Mouse (Mus musculus): ENCODE data around the gene D5Ertd579e.

D5Ertd579e gene

GRCm38 (mm10) chr5:36695461-36696231 lies at the start of gene D5Ertd579e:
Gene D5Ertd579e (minus strand): TSS chr5:36696024.
- DNase-seq, result peak; percentile 92 to 96

DNA sequence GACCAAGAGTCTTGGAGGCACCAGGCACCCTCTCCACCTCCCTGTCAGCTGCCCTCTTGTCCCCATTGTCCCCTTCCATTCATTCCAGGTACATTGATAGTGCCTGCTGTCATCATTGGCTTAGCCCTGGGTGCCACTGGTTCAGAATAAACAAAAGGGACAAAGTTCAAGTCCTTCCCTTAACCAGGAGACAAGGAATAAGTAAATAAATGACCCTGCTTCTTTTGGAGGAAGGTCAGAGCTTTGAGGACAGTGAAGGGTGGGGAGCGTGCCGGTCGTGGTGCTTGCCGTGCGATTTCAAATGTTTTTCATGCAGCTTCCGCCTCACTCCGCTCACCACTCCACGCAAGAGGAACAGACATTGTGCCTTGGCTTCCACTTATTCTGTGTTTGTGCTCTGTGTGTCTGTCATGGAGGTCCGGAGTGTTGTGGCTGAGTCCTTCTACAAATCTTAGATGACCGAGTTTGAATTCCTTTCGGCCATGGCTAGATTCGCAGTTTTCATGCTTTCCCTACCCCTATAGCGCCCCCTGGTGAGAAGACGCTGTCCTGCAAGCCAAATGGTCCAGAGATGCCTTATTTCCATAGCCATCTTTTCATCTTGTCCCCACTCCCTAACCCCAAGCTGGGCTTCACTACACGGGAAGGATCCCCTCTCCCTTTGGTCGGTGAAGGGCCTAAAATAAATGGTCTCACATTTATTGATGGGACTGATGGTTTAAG lies 46.5 kb upstream of the D5Ertd579e start:
- peak; percentile 84 to 89 for DNase-seq

DNA sequence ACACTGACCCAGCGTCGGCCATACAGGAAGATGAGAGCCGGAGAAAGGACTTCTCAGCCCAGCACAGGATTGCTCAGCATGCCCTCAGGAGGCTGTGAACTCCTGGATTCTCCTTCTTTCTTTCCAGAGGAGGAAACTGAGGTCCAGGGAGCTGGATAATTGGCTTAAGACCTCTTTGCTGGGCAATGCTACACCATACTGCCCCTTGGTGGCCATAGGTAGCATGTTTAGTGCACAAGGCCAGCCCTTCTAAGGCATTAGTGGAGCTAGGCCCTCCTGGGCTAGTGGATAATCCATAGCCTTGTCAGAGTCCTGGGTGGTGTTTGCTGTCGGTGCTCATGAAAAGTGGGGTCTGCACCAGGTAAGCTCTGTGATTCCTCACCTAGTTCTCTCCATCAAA lies 44.0 kb upstream of the D5Ertd579e start:
- peak; percentile 78 to 84 for DNase-seq

- peak; percentile 89 to 95 for DNase-seq
These were observed 43.2 kb upstream of the D5Ertd579e start for GRCm38 (mm10) chr5:36738799-36739615.

DNA sequence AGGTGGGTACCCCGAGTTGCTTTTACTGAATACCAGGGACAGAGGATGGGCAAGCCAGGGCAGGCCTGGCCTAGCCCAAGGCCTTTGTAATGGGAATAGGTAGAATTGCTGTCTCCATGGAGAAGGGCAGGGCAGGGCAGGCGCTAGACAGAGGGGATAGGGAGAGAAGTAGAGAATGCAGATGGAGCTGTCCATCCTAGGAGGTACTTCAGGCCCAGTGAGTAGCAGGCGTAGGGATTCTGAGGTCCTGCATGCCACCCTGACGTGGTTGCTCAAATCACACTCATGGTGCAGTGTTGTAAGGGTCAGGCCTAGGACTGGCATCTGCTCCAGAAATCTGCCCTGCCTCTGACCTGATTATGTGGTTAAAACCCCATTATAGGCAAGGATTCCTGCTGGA lies 41.9 kb upstream of the D5Ertd579e start:
- DNase-seq, result peak in 1 of 2 experiments; percentile 3

DNA sequence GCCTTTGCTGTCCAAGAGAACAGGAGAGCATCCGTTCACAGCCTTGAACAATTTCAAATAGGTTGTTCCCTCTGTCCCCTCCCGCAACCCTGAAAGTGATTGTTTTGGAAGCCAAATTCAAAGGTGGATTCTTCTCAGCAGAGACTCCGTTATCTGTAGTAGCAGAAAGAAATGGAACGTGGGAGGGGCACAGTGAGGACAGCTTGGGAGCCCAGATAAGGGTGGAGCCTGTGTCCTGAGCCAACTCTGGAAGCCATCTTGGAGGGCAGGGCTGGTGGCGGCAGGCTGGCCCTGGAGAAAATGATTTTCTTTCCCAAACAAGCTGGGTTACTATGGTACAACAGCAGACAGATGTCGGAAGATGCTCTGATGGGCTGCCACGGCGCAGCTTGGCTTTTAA lies 40.2 kb upstream of the D5Ertd579e start:
- no peak for DNase-seq

DNA sequence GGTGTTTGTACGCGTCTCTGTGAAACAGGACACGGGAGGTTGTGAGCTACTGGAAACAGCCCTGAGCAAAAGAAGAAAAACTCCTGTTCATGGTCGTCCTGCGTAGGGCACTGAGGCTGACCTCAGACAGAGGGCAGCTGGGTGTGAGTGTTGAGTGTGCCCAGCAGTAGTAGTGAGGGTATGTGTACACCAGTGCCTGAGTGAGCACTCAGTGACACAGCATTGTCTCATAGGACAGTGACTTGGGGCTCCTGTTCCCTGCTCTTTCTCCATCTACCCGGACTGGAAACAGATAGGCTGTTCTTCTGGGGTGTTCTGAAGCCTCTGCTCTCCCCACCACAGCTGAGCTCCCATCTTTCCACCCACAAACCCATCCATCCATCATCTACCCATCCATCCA lies 39.3 kb upstream of the D5Ertd579e start:
- no peak for DNase-seq

DNA sequence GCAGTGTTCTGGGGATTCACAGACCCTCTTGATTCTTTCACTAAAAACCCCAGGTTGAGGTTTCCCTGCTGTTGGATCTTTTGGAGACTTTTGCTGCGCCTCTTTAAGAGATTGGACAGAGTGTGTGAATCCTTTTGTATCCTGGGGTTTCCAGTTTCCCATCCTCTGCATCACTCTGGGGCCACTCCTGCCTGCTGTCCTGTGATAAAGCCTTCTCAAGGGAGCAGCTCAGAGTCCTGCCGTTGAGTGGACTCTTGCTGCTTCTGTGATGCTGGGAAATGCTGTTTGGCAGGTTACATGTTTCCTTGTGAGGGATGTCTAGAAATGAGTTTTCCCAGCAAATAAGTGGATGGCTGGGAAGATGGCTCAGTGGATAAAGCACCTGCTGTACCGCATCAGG lies 37.6 kb upstream of the D5Ertd579e start:
- DNase-seq, result no peak

- peak in 1 of 2 experiments; percentile 19 for DNase-seq
These were observed 36.3 kb upstream of the D5Ertd579e start for GRCm38 (mm10) chr5:36731901-36732652.

DNA sequence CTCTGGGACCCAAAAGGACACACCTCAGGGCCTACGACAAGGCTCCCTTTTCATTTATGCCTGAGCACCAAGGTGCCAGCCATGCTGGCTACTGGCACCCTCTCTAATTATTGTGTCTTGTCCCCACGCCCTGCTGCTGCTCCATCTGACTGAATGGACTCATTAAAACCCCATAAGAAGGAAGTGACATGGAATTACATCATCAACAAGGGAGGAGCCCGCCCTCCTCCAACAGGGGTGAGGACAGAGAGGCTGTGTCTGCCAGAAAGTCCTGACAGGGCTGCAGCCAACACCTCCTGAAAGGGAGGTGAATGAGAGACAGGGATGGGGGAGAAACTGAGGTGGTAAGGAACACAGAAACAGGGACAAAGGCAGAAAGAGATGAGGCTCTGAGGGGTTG lies 34.9 kb upstream of the D5Ertd579e start:
- peak in 1 of 2 experiments; percentile 36 for DNase-seq

DNA sequence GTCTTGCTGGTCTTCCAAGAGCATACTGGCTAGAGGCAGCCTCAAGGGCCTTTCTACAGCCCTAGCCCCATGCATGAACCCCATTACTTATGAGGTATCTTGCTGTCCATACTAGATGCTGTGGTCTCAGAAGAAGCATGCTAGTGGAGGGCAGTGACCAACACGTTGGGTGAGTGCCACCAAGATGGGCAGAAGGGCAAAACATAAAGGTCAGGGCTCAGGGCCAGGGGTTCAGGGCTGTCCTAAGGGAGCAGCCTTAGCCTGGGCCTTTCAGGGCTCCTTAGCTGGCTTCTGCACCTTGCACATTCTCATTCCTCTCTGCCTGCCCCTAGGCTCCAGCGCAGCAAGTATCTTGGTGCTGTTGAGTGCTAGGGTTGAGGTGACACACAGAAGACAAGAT lies 34.1 kb upstream of the D5Ertd579e start:
- no peak for DNase-seq

DNA sequence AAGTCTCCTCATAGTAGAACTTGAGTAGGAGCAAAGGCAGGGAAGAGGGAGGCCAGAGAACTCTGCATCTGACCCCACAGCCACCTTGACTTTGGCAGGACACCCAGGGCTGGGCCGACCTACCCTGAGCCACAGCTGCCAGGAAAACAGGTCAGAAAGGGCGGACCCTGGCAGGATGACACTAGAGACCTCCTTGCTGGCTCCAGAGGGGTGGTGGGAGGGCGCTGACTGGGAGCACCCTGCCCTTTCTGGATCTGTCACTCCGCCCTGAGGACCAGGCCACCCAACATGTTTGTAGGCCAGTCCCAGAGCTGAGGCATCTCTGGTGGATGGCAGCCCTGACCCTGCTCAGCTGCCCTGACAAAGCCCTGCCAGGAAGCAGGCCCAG lies 33.3 kb upstream of the D5Ertd579e start:
- peak in 1 of 2 experiments; percentile 31 for DNase-seq

DNA sequence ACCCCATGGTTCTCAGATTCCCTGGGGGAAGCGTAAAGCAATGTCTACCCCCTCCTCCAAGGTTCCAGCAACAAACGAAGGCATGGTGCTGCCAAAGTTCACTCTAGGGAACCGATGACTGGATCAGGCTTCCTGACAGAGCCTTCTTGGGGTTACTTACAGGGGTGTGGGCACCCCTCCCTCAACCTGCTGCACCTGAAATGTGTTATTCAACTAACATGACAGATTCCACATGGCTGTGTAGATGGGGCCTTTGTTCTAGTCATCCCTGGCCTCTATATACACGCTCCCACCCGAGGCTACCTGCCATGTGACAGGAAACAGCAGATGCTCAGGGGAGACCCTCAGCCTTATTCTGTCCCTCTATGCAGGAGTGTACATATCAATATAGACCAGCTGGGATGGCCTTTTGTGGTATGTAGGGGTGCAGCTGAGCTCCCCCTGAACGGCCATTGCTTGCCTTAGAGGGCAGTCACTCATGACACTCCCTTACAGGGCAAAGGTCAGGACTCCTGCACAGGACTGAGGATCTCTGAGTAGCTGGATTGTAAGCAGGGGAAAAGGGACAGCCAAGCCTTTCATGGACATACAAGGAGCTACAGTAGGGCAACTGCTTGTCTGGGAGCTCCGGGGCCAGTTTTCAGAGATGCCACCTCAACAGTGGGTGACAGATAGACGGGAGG lies 32.7 kb upstream of the D5Ertd579e start:
- DNase-seq, result peak in 1 of 2 experiments; percentile 9

- DNase-seq, result peak; percentile 84 to 86
These were observed 32.0 kb upstream of the D5Ertd579e start for GRCm38 (mm10) chr5:36727776-36728175.

GRCm38 (mm10) chr5:36727136-36727535 lies 31.3 kb upstream of the D5Ertd579e start:
- DNase-seq, result peak; percentile 56 to 64

GRCm38 (mm10) chr5:36726387-36726801 lies 30.6 kb upstream of the D5Ertd579e start:
- no peak for DNase-seq

- DNase-seq, result no peak
These were observed 30.0 kb upstream of the D5Ertd579e start for GRCm38 (mm10) chr5:36725861-36726260.

- no peak for DNase-seq
These were observed 28.4 kb upstream of the D5Ertd579e start for GRCm38 (mm10) chr5:36724274-36724673.

DNA sequence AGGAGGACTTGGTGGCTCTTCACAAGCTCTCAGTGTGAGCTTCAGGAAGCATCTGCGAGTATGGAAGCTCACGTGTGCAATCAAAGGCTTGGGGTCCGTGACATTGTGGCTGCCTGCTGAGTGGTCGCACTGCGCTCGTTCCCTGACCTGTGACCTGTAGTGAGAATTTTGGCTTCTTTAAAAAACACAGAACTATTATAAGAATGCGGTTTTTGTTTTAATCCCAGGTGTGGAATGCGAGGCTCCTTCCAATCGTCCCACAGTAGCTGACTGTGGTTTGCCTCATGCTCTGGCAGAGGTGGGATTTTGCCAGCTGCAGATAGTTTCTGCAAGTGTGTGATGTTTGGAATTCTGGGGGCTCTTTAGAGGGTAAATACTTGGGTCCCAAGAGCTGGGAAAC lies 27.5 kb upstream of the D5Ertd579e start:
- DNase-seq, result no peak

- DNase-seq, result no peak
These were observed 26.6 kb upstream of the D5Ertd579e start for GRCm38 (mm10) chr5:36722415-36722856.

- no peak for DNase-seq
These were observed 25.0 kb upstream of the D5Ertd579e start for GRCm38 (mm10) chr5:36720710-36721375.
